Mouse (Mus musculus): ENCODE results near the gene Samd9l.
"Not testable (repeated sequence)": the region's sequence is repeated elsewhere in the genome, so short reads cannot be mapped to it uniquely, and the experiment has no call there.

Gene Samd9l

GRCm38 (mm10) chr6:3343603-3344247, 55.6 kb downstream of the Samd9l start:
- DNase-seq (ENCODE audit: low read depth in 1 of 2, low spot score in 2 of 2) = not testable (repeated sequence)

GRCm38 (mm10) chr6:3341479-3341878, 57.9 kb downstream of the Samd9l start:
- DNase-seq (ENCODE audit: low read depth in 1 of 2, low spot score in 2 of 2) = no peak

- DNase-seq (ENCODE audit: low read depth in 1 of 2, low spot score in 2 of 2) = not testable (repeated sequence)
These were observed 58.4 kb downstream of the Samd9l start for GRCm38 (mm10) chr6:3340928-3341327.

- not testable (repeated sequence) for DNase-seq (ENCODE audit: low read depth in 1 of 2, low spot score in 2 of 2)
These were observed 60.2 kb downstream of the Samd9l start for GRCm38 (mm10) chr6:3339131-3339530.
